Mouse (Mus musculus) heart, embryonic 12.5 days (tissue): ENCODE data around the gene Limk1. TPM values are rescaled to one million over a fixed set of nuclear protein-coding genes. Genes with fewer than 3 reads are reported as not detected.

Experiments
- ATAC-seq: fragments of 200-750 bp; cut with Nextera tagmentation; 2 replicates; pipeline ENCODE4 v1.8.0; 2017; ENCODE audit warnings: moderate TSS enrichment, moderate library complexity; ENCODE audit not compliant: insufficient number of reproducible peaks, low FRiP score
- H3K27ac ChIP-seq: fragments of 300-500 bp; sonication (generic); 2 replicates; pipeline ENCODE4 v1.5.1; 2016; ENCODE audit warnings: mild to moderate bottlenecking, moderate library complexity; ENCODE audit not compliant: poor library complexity, severe bottlenecking
- H3K27me3 ChIP-seq: fragments of 300-500 bp; sonication (generic); replicated peaks from 2 replicates; pipeline ENCODE4 v1.6.1; 2016; ENCODE audit warnings: mild to moderate bottlenecking, moderate library complexity
- H3K36me3 ChIP-seq: fragments of 300-500 bp; sonication (generic); 2 replicates; pipeline ENCODE4 v1.6.1; 2016; ENCODE audit warnings: mild to moderate bottlenecking, moderate library complexity
- H3K4me1 ChIP-seq: fragments of 300-500 bp; sonication (generic); replicated peaks from 2 replicates; pipeline ENCODE4 v1.6.1; 2016; ENCODE audit warnings: mild to moderate bottlenecking
- H3K4me2 ChIP-seq: fragments of 300-500 bp; sonication (generic); 2 replicates; pipeline ENCODE4 v1.6.1; 2016; ENCODE audit warnings: mild to moderate bottlenecking, moderate library complexity
- H3K4me3 ChIP-seq: fragments of 300-500 bp; sonication (generic); 2 replicates; pipeline ENCODE4 v1.5.1; 2016; ENCODE audit warnings: mild to moderate bottlenecking
- H3K9ac ChIP-seq: fragments of 300-500 bp; sonication (generic); 2 replicates; pipeline ENCODE4 v1.6.1; 2016; ENCODE audit warnings: mild to moderate bottlenecking, moderate library complexity
- H3K9me3 ChIP-seq: fragments of 300-500 bp; sonication (generic); replicated peaks from 2 replicates; pipeline ENCODE4 v1.6.1; 2016; ENCODE audit warnings: mild to moderate bottlenecking, moderate library complexity
- WGBS: fragments of 180-500 bp; shearing (Covaris S2); methylation state at CpG from one replicate; pipeline ENCODE4 v1.1.7; 2016; 5-methylcytosine and 5-hydroxymethylcytosine counted together
- polyA plus RNA-seq: library from polyadenylated mRNA; unstranded; fragments of >200 nt; fragmentation: Nextera tagmentation; extraction: Ambion mirVana; gene quantifications from 2 replicates; pipeline ENCODE4 v1.2.1, GENCODE M21; 2016

Limk1 gene
- polyA plus RNA-seq, 1 experiment from 2014 or later: 4.4 TPM

DNA sequence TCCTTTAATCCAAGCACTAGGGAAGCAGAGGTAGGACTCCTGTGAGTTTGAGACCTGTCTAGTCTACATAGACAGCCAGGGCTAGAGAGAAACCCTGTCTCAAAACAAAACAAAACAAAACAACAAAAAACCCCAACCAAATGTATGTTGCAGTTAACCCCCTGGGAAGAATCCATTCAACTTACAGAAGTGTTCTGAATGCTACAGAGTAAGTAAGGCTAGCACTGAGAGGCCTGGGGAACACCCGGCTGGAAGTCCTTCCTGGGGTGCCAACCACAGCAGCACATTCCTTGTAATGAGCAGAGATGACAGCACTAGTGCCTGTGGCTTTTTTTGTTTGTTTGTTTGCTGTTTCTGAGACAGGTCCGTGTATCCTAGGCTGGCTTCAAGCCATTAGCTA lies 55.6 kb downstream of the Limk1 start:
- peaks cover 25% of the 10 kb centered on the region for H3K4me1 ChIP-seq
- H3K27ac ChIP-seq: no peak overlapping the region
- H3K9me3 ChIP-seq: no peaks in the 10 kb centered on the region
- ATAC-seq: no peak
- H3K4me3 ChIP-seq: no peak overlapping the region
- no peaks in the 10 kb centered on the region for H3K27me3 ChIP-seq
- WGBS: 59% methylated on average over 2 of the region's 2 CpGs
- no peak overlapping the region for H3K4me2 ChIP-seq
- H3K9ac ChIP-seq: no peak overlapping the region
- peaks cover 50% of the 10 kb centered on the region for H3K36me3 ChIP-seq

DNA sequence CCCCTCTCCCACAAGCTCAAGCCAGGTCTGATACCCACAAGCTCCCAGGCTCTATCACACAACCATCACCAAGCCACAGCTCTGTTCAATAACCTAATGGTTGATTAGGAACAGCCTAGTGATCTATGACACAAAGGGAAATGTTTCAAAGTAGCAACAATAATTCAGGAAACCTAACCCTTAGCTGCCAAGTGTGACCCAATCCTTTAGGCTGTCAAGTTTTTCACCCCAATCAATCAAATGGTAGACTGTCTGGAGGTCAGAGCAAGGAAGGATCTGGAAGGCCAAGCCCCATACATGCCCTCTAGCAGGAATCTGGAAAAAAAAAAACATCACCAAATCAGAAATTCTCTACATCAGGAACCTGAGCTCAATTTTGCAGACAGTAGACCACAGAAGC lies 57.6 kb downstream of the Limk1 start:
- H3K9ac ChIP-seq: no peak overlapping the region
- peaks cover 62% of the 10 kb centered on the region for H3K36me3 ChIP-seq
- H3K27ac ChIP-seq: no peak overlapping the region
- peaks cover 20% of the 10 kb centered on the region for H3K4me1 ChIP-seq
- no peak overlapping the region for H3K4me2 ChIP-seq
- H3K27me3 ChIP-seq: no peaks in the 10 kb centered on the region
- H3K4me3 ChIP-seq: no peak overlapping the region
- no peaks in the 10 kb centered on the region for H3K9me3 ChIP-seq
- no peak for ATAC-seq

DNA sequence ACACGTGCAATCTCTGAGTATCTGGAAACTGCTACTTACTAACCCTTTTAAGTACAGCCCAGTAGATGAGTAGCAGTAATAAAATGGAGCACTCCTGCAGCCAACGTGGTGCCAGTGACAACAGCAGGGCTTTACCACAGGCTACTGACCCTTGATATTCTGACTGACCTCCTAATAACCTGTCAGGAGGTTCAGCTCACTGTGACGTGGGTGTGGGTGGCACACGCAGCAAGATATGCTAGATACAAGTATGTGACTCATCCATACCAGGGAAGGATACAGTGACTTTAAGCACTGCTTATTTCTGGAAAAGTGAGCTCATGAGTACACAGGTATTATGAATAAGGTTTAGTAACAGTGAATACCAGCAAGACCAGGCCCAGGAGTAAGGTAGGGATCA lies 58.9 kb downstream of the Limk1 start:
- Histone ChIP-seq H3K4me3 (no peak overlapping the region), H3K36me3 (peaks cover 64% of the 10 kb centered on the region), H3K9ac (no peak overlapping the region), H3K27ac (no peak overlapping the region), H3K4me2 (no peak overlapping the region), H3K9me3 (no peaks in the 10 kb centered on the region), H3K4me1 (peaks cover 20% of the 10 kb centered on the region), H3K27me3 (no peaks in the 10 kb centered on the region)
- no peak for ATAC-seq
- whole genome bisulfite sequencing: 30% methylated on average over 4 of the region's 4 CpGs

DNA sequence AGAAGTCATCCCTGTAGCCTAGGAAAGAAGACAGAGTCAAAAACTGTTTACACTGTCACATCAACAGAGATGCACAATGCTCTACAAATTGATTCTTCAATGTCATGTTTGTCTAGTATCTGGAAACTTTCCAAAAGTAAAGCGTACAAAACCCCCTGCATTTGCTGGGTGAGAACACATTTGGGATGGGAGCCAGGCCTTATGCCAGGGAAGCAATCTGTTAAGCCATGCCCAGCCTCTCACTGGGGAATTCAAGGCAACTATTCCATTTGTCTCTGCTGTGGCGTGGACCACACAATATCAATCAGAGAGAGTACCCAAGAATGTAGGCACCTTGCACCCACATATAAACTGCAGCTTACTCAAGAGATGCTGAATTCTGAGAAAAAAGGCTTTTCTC lies 66.3 kb downstream of the Limk1 start:
- Histone ChIP-seq H3K9ac (no peak overlapping the region), H3K4me1 (peaks cover 11% of the 10 kb centered on the region), H3K4me3 (no peak overlapping the region), H3K9me3 (no peaks in the 10 kb centered on the region), H3K36me3 (peaks cover 99% of the 10 kb centered on the region), H3K27ac (no peak overlapping the region), H3K27me3 (no peaks in the 10 kb centered on the region), H3K4me2 (no peak overlapping the region)
- no peak for ATAC-seq
- 86% methylated on average over 2 of the region's 2 CpGs for WGBS

DNA sequence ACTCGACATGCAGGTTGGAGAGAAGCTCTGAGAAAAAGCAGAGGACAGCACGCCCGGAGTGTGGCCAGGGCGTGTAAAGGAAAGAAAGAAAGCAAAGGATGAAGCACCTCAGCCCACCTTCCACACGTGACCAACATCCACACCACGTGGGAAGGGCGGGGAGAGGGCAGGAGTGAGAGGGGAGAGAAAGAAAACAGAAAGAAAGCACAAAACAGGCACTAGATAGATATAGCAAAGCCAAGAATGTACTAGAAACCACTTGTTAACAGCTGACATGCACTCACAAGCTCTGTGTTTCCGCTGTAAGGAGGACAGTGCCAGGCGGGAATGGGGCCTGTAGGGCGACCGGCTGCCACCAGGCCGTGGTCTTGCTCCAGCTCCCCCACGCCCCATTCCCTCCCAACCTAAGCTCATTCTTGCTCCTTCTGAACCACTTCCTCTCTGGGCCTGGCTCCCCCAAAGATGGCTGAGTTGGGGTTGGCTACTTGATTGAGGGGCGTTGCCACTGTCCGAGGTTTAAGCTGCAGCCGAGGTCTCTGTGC lies 67.2 kb downstream of the Limk1 start:
- H3K9me3 ChIP-seq: no peaks in the 10 kb centered on the region
- H3K4me1 ChIP-seq: peaks cover 11% of the 10 kb centered on the region
- no peak overlapping the region for H3K27ac ChIP-seq
- no peak overlapping the region for H3K9ac ChIP-seq
- no peak overlapping the region for H3K4me3 ChIP-seq
- no peak for ATAC-seq
- no peak overlapping the region for H3K4me2 ChIP-seq
- peaks cover 96% of the 10 kb centered on the region for H3K36me3 ChIP-seq
- no peaks in the 10 kb centered on the region for H3K27me3 ChIP-seq
- 88% methylated on average over 16 of the region's 16 CpGs for WGBS

DNA sequence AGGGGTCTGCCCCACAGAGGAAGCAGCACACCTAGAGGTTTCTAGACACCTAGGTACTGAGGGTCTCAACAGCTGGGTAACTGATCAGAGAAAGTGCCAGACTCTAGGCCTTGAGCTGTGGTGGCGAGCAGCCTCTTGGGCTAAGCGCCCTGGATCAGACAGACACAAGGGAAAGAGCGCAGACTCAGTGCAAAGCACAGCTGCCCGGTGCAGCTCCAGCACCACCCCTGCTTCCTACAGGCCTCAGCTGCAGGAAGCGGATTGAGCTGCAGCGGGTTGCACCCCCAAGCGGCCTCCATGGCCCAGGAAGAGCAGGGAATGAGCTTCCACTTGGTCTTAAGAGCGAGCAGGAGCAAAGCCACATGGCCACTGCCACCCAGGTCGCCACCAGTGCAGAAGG lies 67.9 kb downstream of the Limk1 start:
- 0 out of 2 replicates have a peak overlapping the region, but pooled peaks have one; percentile 2 for H3K9ac ChIP-seq
- no peaks in the 10 kb centered on the region for H3K9me3 ChIP-seq
- no peak overlapping the region for H3K4me3 ChIP-seq
- no peak for ATAC-seq
- H3K4me1 ChIP-seq: peaks cover 11% of the 10 kb centered on the region
- no peaks in the 10 kb centered on the region for H3K27me3 ChIP-seq
- H3K36me3 ChIP-seq: peaks cover 95% of the 10 kb centered on the region
- no peak overlapping the region for H3K4me2 ChIP-seq
- 96% methylated on average over 9 of the region's 9 CpGs for WGBS
- H3K27ac ChIP-seq: no peak overlapping the region

DNA sequence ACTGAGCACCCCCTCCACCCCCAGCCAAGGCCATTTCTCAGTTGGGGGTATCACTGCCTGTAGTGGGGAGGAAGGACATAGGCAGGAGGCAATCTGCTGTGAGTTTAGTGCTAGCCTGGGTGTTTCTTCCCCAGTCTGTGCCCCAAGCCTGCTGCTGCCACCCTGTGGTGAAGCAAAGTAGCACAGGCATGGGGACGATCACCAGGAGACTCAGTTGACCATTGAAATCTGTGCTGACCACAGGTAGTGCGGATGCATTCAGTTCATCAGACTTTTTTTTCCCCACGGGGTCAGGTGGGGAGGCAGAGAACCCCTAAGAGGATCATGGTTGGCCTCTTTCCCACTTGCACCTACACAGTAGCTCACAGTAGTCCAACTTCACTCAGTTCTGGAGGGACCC lies 71.3 kb downstream of the Limk1 start:
- no peaks in the 10 kb centered on the region for H3K9me3 ChIP-seq
- peaks cover 71% of the 10 kb centered on the region for H3K36me3 ChIP-seq
- H3K4me1 ChIP-seq: peaks cover 11% of the 10 kb centered on the region
- ATAC-seq: no peak
- WGBS: 58% methylated on average over 3 of the region's 3 CpGs
- no peak overlapping the region for H3K27ac ChIP-seq
- no peaks in the 10 kb centered on the region for H3K27me3 ChIP-seq
- H3K4me2 ChIP-seq: no peak overlapping the region
- H3K9ac ChIP-seq: no peak overlapping the region
- no peak overlapping the region for H3K4me3 ChIP-seq

DNA sequence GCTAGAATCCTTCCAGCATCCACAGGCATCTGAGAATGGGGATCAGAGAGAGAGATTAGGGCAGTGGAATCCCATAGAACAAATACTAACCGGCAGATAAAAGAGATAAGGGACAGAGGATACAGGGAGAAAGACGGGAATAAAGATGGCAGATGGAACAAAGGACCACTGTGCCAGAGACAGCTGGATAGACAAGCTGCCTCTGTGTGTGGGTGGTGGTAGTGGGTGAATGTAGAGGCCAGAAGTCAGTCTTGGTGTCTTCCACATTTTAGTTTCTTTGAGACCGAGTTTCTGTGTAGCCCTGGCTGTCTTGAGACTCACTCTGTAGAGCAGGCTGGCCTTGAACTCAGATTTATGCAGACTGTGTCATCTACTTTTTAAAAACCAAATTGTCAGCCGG lies 72.6 kb downstream of the Limk1 start:
- Histone ChIP-seq H3K4me3 (no peak overlapping the region), H3K4me1 (peaks cover 9% of the 10 kb centered on the region), H3K4me2 (no peak overlapping the region), H3K27me3 (no peaks in the 10 kb centered on the region), H3K9me3 (no peaks in the 10 kb centered on the region), H3K9ac (no peak overlapping the region), H3K36me3 (peaks cover 58% of the 10 kb centered on the region), H3K27ac (no peak overlapping the region)
- WGBS: 67% methylated on average over 4 of the region's 4 CpGs
- no peak for ATAC-seq

DNA sequence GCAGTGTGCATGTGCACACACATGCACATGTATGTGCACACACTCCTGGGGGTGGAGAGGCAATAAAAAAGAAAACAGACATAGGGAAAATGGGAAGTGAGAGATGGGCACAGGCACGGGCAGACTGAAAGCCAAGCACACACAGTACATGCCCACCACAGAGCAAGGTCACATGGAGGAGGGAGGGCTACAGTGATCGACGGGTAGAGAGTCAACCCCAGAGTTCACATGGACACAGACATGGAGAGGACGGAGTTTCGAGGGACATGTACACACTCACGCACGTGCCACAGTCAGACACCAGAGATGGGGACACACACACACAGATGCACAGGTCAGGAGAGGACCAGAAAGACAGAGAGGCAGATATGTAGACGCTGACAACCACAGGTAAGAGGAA lies 73.0 kb downstream of the Limk1 start:
- H3K36me3 ChIP-seq: peaks cover 54% of the 10 kb centered on the region
- no peak overlapping the region for H3K4me2 ChIP-seq
- H3K4me1 ChIP-seq: peaks cover 5% of the 10 kb centered on the region
- no peaks in the 10 kb centered on the region for H3K27me3 ChIP-seq
- no peak overlapping the region for H3K27ac ChIP-seq
- WGBS: 86% methylated on average over 8 of the region's 8 CpGs
- ATAC-seq: no peak
- H3K9me3 ChIP-seq: no peaks in the 10 kb centered on the region
- no peak overlapping the region for H3K9ac ChIP-seq
- H3K4me3 ChIP-seq: no peak overlapping the region

DNA sequence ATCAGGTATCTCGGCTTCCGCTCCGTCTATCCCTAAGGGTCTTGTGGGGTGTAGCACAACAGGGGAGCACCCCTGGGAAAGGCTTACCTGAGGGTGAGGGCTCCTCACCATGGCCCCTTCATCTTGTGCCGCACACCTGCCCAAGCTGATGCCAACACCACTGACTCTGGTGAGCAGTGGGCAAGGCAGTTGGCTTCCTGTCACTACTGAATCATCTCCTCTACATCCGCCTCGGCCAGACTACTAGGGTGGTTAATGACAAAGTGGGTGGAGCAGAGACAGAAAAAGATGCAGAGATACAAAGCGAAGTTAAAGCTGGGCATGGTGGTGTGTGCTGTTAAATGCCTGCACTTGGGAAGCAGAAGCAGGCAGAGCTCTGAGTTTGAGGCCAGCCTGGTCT lies 73.6 kb downstream of the Limk1 start, which contains the start of gene Lat2:
Gene Lat2, minus strand, starts transcription at position 224 of the 400 bp plus-strand sequence.
- ATAC-seq: no peak
- no peaks in the 10 kb centered on the region for H3K9me3 ChIP-seq
- H3K27me3 ChIP-seq: no peaks in the 10 kb centered on the region
- WGBS: 81% methylated on average over 7 of the region's 7 CpGs
- no peak within 1 kb of the TSS for H3K4me3 ChIP-seq
- no peak within 1 kb of the TSS for H3K4me2 ChIP-seq
- H3K4me1 ChIP-seq: no peaks in the 10 kb centered on the region
- no peak within 1 kb of the TSS for H3K27ac ChIP-seq
- no peak within 1 kb of the TSS for H3K9ac ChIP-seq
- H3K36me3 ChIP-seq: peaks cover 48% of the 10 kb centered on the region

DNA sequence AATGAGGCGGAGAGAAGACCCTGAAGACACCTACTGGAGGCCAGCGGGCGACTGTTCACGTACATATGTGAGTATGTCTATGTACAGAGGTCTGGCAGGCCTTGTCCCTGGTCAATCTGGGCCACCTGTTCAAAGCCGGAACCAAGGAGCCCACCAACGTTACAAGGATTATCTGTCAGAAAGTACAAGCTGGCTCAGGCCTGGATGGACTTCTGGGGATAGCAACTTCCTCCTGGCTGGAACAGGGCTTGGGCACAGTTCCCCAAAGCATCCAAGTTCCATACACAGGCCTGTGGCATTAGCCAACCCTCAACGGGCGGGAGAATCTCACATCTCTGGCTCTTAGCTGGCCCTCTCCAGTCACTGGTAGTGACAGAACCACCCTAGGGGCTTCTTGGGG lies 74.1 kb downstream of the Limk1 start:
- WGBS: 86% methylated on average over 8 of the region's 8 CpGs
- peaks cover 43% of the 10 kb centered on the region for H3K36me3 ChIP-seq

DNA sequence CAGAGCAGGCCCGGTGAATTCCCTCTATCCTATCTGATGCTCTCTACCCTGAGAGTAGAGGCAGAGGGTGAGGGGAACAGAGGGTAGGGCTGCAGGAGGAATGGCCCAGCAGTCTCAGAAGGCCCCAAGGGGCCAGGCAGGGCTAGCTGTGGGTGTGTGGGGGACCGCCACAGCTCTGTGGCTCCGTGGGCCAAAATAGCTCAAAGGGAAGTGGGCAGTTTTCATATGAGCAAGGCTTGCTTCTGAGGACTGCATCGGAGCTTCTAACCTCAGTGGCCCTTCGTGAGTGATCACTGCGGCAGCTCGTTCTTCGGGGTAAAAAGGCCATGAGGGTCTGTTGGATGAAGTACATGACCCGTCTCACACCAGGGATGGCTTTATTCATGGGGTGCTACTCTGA lies 74.7 kb downstream of the Limk1 start:
- Histone ChIP-seq H3K4me3 (no peak overlapping the region), H3K9ac (no peak overlapping the region), H3K27me3 (no peaks in the 10 kb centered on the region), H3K4me2 (no peak overlapping the region), H3K4me1 (no peaks in the 10 kb centered on the region), H3K9me3 (no peaks in the 10 kb centered on the region), H3K36me3 (peaks cover 37% of the 10 kb centered on the region), H3K27ac (no peak overlapping the region)
- no peak for ATAC-seq
- WGBS: 80% methylated on average over 9 of the region's 9 CpGs

More for the DNA sequence above, 74.1 kb downstream of the Limk1 start:
- Histone ChIP-seq H3K27me3 (no peaks in the 10 kb centered on the region), H3K9me3 (no peaks in the 10 kb centered on the region), H3K9ac (no peak overlapping the region), H3K4me1 (no peaks in the 10 kb centered on the region), H3K4me2 (no peak overlapping the region), H3K27ac (no peak overlapping the region), H3K4me3 (no peak overlapping the region)
- ATAC-seq: no peak
